Mouse (Mus musculus) embryonic facial prominence, embryonic 10.5 days (tissue): ENCODE data around the gene Ctnnd2. TPM values are rescaled to one million over a fixed set of nuclear protein-coding genes. Genes with fewer than 3 reads are reported as not detected.

ENCODE experiments used
- DNase-seq: peaks from one replicate; pipeline ENCODE4 v3.0.0-alpha.2; 2017; ENCODE audit warnings: low spot score
- H3K27ac ChIP-seq: fragments of 300-500 bp; sonication (generic); replicated peaks from 2 replicates; pipeline ENCODE4 v1.5.1; 2016; ENCODE audit warnings: mild to moderate bottlenecking
- H3K27me3 ChIP-seq: fragments of 300-500 bp; sonication (generic); replicated peaks from 2 replicates; pipeline ENCODE4 v1.6.1; 2016; ENCODE audit warnings: low read depth, mild to moderate bottlenecking; ENCODE audit not compliant: poor library complexity, severe bottlenecking
- H3K36me3 ChIP-seq: fragments of 300-500 bp; sonication (generic); replicated peaks from 2 replicates; pipeline ENCODE4 v1.6.1; 2016; ENCODE audit warnings: mild to moderate bottlenecking, moderate library complexity
- H3K4me1 ChIP-seq: fragments of 300-500 bp; sonication (generic); 2 replicates; pipeline ENCODE4 v1.6.1; 2016
- H3K4me3 ChIP-seq: fragments of 300-500 bp; sonication (generic); 2 replicates; pipeline ENCODE4 v1.5.1; 2016; ENCODE audit warnings: mild to moderate bottlenecking, moderate library complexity
- H3K9me3 ChIP-seq: fragments of 300-500 bp; sonication (generic); 2 replicates; pipeline ENCODE4 v1.6.1; 2016; ENCODE audit warnings: mild to moderate bottlenecking
- WGBS: fragments of 180-500 bp; shearing (Covaris S2); methylation state at CpG from one replicate; pipeline ENCODE4 v1.1.7; 2016; 5-methylcytosine and 5-hydroxymethylcytosine counted together
- polyA plus RNA-seq: library from polyadenylated mRNA; unstranded; fragments of >200 nt; fragmentation: Nextera tagmentation; extraction: Ambion mirVana; gene quantifications from 2 replicates; pipeline ENCODE4 v1.2.1, GENCODE M21; 2016

The Ctnnd2 gene
- polyA plus RNA-seq, 1 experiment from 2014 or later: 13.3 TPM

DNA sequence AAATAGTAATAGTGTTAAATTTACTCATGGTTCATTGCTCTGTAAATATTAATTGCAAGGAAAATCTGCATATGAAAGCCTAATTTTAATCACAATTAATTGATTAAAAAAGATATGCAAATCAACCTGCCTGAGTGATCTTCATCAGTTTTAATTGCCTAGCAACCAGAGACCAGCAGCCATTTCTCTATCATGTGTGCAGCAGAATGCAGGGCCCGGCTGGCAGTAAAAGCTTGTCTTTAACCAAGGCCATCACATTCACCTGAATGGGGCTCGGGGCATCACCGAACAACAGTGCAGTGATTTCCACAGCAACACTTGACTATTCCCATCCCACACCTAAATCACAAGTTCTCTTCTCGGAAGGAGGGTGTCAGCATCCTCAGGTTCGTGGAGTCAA, 553.7 kb downstream of the Ctnnd2 start:
- H3K27me3 ChIP-seq: no peaks in the 10 kb centered on the region
- 91% methylated on average over 5 of the region's 5 CpGs for WGBS
- H3K36me3 ChIP-seq: no peaks in the 10 kb centered on the region
- H3K9me3 ChIP-seq: no peaks in the 10 kb centered on the region
- no peak overlapping the region for H3K4me3 ChIP-seq
- no peak overlapping the region for H3K27ac ChIP-seq
- H3K4me1 ChIP-seq: no peaks in the 10 kb centered on the region
- DNase-seq: no peak

DNA sequence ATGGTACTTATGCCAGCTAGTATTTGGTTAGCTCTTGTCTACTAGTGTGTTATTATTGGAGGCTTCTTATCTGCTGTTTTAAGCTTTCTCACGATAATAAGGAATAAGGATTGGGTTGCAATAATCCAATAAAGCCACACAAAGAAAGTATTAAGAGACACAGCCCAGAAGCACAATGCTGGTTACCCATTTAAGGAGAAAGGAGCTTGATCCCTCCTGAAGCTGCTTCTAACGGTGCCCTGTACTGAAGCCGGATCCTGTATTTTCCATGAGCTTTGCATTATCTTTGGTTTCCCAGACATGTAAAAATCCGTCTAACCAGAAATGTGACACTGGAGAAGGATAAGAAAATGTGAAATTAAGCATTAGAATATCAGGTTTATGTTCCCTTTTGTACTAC, 565.8 kb downstream of the Ctnnd2 start:
- Histone ChIP-seq H3K4me1 (no peaks in the 10 kb centered on the region), H3K9me3 (no peaks in the 10 kb centered on the region), H3K27me3 (no peaks in the 10 kb centered on the region), H3K27ac (no peak overlapping the region), H3K4me3 (no peak overlapping the region), H3K36me3 (no peaks in the 10 kb centered on the region)
- DNase-seq: no peak
- 52% methylated on average over 4 of the region's 4 CpGs for WGBS

DNA sequence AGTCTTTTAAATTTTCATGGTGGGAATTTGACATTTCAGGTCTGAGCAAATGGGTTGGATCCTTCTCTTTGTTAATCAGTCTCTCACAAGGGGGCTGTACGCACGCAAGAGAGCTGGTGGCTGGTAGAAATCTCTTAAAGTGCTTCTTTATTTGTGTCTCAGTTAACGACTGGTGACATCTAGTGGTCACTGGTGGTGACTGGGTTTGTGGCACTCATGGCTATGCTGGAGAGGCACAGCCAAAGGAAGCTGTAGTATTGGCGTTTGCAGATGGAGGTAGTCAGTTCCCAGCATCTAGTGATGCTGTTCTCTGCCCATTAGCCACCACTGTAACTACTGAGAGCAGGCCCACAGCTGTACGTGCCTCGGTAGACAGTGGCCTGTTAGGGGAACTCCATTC, 568.3 kb downstream of the Ctnnd2 start:
- WGBS: 17% methylated on average over 6 of the region's 6 CpGs
- no peak overlapping the region for H3K4me3 ChIP-seq
- peak; percentile 62 for DNase-seq

DNA sequence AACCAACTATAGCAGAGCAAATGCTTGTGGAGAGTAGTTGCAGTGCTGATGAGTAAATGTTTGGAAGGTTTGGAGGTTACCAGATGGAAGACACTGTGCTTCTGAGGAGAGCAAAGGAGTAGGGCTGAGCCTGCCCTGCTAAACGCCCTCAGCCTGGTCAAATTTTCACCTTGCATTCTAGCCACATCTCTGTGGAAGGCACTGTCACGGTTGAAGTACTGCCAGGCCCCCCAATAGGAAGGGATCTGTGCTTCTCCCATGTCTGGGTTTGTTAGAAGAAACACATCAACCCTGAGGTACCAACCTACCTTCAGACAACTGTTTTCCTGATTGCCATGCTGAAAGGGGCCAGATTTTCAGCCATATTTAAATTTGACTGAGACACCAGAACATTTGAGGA, 585.6 kb downstream of the Ctnnd2 start:
- H3K36me3 ChIP-seq: no peaks in the 10 kb centered on the region
- no peak overlapping the region for H3K27ac ChIP-seq
- no peaks in the 10 kb centered on the region for H3K27me3 ChIP-seq
- WGBS: 82% methylated on average over 2 of the region's 2 CpGs
- H3K4me3 ChIP-seq: no peak overlapping the region
- DNase-seq: no peak
- H3K9me3 ChIP-seq: no peaks in the 10 kb centered on the region
- H3K4me1 ChIP-seq: 0 out of 2 replicates have a peak, but pooled peaks cover 3% of the 10 kb centered on the region

More for the DNA sequence above, 568.3 kb downstream of the Ctnnd2 start:
- Histone ChIP-seq H3K27ac (no peak overlapping the region), H3K27me3 (no peaks in the 10 kb centered on the region), H3K36me3 (no peaks in the 10 kb centered on the region), H3K9me3 (no peaks in the 10 kb centered on the region), H3K4me1 (no peaks in the 10 kb centered on the region)

DNA sequence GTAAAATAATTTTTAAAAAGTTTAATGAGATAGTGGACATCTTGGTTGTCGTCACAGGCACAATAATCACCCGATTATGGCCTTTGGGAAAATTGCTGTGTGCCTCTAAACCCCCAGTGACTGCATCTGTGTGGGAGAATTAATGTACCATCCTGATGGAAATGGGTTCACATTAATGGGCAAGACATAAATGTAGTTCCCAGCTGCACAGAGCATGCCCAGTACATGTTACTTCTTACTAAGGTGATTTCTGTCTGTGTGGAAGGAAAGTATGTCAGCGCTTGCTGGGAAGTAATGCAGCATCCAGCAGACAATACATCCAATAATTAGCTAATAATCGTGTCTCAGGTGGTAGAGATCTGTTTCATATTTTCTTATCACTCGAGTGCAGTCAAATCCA, 589.8 kb downstream of the Ctnnd2 start:
- DNase-seq: no peak

DNA sequence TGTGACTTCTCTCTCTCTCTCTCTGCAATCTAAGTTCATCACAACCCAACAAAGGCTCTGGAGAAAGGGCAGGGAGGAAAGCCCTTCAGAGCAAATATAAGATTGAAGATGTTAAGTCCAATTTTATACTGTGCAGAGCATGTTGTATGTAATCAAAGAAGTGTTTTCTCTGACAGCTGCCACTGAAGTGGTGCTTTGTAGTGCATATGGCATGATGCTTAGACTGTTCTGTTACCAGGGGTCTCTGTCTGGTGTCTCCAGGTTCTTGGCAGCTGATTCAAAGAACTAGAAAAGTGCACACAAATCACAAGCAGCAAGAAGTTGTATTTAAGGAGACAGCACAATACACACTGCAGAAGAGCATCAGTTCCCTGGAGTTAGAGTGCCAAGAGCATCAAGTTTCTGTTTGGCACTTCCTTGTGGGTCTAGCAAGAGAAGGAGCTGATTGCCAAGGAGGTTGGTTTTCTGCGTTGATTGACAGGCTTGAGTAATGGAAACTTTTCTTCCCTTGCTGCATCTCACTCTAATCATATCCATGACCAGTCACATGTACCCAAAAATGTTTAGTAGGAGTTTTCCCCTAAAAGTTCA, 590.4 kb downstream of the Ctnnd2 start:
- no peaks in the 10 kb centered on the region for H3K36me3 ChIP-seq
- H3K27me3 ChIP-seq: no peaks in the 10 kb centered on the region
- WGBS: 86% methylated on average over 1 of the region's 1 CpGs
- no peak overlapping the region for H3K27ac ChIP-seq
- H3K4me1 ChIP-seq: 0 out of 2 replicates have a peak, but pooled peaks cover 3% of the 10 kb centered on the region
- H3K4me3 ChIP-seq: no peak overlapping the region
- H3K9me3 ChIP-seq: no peaks in the 10 kb centered on the region
- no peak for DNase-seq

More for the DNA sequence above, 589.8 kb downstream of the Ctnnd2 start:
- no peak overlapping the region for H3K27ac ChIP-seq
- no peaks in the 10 kb centered on the region for H3K36me3 ChIP-seq
- no peaks in the 10 kb centered on the region for H3K9me3 ChIP-seq
- H3K4me3 ChIP-seq: no peak overlapping the region
- H3K4me1 ChIP-seq: 0 out of 2 replicates have a peak, but pooled peaks cover 3% of the 10 kb centered on the region
- 80% methylated on average over 5 of the region's 5 CpGs for WGBS
- no peaks in the 10 kb centered on the region for H3K27me3 ChIP-seq

DNA sequence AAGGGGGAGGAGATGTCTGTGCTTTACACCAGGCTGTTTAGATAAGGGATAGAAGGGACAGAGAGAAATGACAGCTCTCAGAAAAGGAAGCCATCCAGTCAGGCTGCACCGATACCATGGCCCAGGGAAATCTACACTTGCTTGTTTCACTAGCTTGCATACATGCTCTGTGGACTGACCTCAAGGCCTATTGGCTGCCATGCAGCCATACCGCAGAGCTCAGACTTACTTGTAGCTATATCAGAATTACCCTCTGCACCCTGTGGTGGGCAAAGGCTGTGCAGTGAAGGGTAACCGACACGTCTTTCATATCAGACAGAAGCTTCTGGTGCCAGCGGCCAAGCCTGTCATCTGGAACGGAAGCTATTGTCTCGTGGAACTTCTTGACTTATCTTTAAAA, 604.5 kb downstream of the Ctnnd2 start:
- 91% methylated on average over 7 of the region's 7 CpGs for WGBS
- DNase-seq: no peak
- H3K9me3 ChIP-seq: no peaks in the 10 kb centered on the region
- H3K4me1 ChIP-seq: no peaks in the 10 kb centered on the region
- H3K4me3 ChIP-seq: no peak overlapping the region
- no peaks in the 10 kb centered on the region for H3K27me3 ChIP-seq
- H3K27ac ChIP-seq: no peak overlapping the region
- H3K36me3 ChIP-seq: no peaks in the 10 kb centered on the region

DNA sequence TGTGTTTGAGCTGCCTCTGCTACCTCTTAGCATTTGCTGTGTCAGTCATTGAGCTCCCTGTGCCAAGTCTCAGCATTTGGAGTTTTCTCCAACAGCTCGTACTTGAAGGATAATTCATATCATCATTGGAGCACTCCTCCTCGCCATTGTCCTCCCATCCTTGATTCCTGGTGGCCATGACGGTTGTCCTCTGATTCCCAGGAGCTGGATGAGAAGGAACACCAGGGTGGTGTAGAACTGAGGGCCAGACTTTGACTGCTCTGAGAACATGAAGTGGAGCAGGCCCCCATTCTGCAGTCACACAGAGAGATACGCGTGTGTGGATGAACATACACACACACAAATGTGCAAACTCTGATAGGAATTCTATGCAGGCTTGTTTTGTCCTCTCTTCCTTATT, 605.4 kb downstream of the Ctnnd2 start:
- Histone ChIP-seq H3K27me3 (no peaks in the 10 kb centered on the region), H3K27ac (no peak overlapping the region), H3K4me3 (no peak overlapping the region), H3K36me3 (no peaks in the 10 kb centered on the region), H3K4me1 (no peaks in the 10 kb centered on the region), H3K9me3 (no peaks in the 10 kb centered on the region)
- DNase-seq: no peak
- WGBS: 89% methylated on average over 5 of the region's 5 CpGs

DNA sequence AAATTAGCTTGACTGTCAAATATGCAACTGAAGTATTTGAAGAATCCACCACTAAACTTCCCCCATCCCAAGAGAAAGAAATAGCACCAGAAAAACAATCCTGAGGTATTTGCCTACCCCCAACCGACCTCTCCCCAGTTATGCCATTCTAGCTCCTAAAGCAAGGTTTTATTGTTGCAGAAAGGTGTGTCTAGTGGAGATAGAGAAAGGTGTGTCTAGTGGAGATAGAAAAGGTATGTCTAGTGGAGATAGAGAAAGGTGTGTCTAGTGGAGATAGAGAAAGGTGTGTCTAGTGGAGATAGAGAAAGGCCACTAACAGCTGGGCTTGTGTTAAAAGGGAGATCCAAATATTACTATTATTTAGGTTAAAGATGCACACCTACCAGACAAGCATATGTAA, 607.5 kb downstream of the Ctnnd2 start:
- H3K9me3 ChIP-seq: no peaks in the 10 kb centered on the region
- WGBS: 79% methylated on average over 1 of the region's 1 CpGs

DNA sequence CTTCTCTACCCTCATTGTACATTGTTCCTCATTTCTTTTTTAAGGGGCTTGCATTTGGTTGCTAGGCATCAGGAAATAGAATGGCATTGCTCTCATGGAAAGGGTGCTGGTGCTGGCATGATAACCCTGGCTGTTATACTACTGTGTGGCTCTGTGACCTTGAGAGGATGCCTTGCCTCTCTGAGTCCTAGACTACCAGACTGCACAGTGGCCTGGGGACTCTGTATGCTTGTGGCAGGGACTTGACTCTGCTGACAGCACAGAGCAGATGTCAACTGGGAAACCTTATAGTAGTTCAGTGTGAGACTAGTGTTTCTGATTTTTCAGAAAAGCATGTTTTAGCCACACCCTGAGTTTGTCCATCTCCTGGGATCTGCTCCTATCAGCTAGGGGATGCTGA, 608.6 kb downstream of the Ctnnd2 start:
- no peak for DNase-seq
- Histone ChIP-seq H3K9me3 (no peaks in the 10 kb centered on the region), H3K4me3 (no peak overlapping the region), H3K27me3 (no peaks in the 10 kb centered on the region), H3K4me1 (no peaks in the 10 kb centered on the region), H3K36me3 (no peaks in the 10 kb centered on the region), H3K27ac (no peak overlapping the region)

More for the DNA sequence above, 607.5 kb downstream of the Ctnnd2 start:
- H3K4me3 ChIP-seq: no peak overlapping the region
- no peak for DNase-seq
- H3K27ac ChIP-seq: no peak overlapping the region
- no peaks in the 10 kb centered on the region for H3K27me3 ChIP-seq
- no peaks in the 10 kb centered on the region for H3K4me1 ChIP-seq
- no peaks in the 10 kb centered on the region for H3K36me3 ChIP-seq

DNA sequence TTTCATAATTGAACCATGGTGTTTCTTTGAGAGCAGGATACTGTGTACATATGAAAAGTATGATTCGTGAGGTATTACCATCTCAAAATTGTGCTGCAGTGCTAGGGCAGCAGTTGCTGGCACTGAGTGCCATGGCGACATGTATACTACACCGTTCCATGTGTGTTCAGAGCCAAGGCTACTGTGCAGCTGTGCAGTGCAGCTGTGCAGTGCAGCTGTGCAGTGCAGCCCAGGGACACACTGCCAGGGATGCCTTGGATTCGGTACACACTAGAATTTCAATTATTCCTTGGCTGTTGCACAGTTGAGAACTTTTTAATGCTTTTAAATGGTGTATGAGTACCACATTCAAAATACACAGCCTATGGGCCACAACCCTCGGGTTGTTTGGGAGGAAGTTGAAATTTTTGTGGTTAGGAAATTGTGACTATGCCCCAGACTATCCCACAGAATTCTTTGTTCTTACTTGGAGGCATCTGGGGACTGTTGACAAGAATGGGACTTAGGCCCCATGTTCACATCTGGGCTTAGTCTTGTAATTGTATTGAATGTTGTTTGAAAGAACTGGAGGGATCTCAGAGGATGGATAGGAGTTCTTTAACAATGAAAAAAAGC, 613.4 kb downstream of the Ctnnd2 start:
- H3K9me3 ChIP-seq: no peaks in the 10 kb centered on the region
- no peaks in the 10 kb centered on the region for H3K36me3 ChIP-seq
- H3K27ac ChIP-seq: no peak overlapping the region
- WGBS: 90% methylated on average over 5 of the region's 5 CpGs
- no peak overlapping the region for H3K4me3 ChIP-seq
- H3K4me1 ChIP-seq: no peaks in the 10 kb centered on the region
- no peak for DNase-seq
- H3K27me3 ChIP-seq: no peaks in the 10 kb centered on the region

DNA sequence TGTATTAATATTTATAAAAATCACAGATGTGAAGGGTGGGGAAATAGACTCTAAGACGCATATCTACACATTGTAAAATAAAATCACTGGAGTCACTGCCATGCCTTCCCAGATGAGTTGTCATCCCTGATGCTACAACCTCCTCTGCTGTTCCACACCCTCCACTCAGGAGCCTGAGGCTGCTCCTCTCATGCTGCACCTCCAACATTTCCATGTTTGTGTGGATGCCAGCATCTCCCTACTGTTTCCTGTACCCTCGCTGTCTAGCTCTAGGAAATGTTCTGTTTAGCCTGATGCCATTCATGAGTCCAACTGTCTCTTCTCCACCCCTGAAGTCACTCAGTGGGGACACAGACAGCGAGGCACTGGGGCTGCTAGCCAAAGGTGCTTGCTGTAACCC, 620.9 kb downstream of the Ctnnd2 start:
- no peak overlapping the region for H3K4me3 ChIP-seq
- no peaks in the 10 kb centered on the region for H3K9me3 ChIP-seq
- WGBS: 86% methylated on average over 3 of the region's 3 CpGs
- H3K36me3 ChIP-seq: no peaks in the 10 kb centered on the region
- H3K4me1 ChIP-seq: no peaks in the 10 kb centered on the region
- DNase-seq: no peak
- no peaks in the 10 kb centered on the region for H3K27me3 ChIP-seq
- H3K27ac ChIP-seq: no peak overlapping the region

DNA sequence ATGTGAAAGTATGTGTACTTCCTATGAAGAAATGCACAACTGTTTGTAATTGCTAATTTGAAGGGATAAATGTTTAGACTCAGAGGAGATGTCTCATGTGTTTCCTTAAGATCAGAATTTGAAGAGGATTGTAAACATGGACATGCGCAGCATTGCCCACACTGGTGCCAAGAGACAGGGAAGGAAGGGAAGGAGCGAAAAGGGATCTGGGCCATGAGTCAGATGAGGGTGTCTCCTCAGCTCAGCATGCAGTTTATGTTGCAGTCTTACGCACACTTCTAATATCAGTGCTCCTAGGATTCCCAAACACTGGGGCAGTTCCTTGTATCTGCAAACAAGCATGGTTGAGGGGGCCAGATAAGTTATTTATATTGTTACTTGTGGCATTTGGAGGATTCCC, 623.3 kb downstream of the Ctnnd2 start:
- Histone ChIP-seq H3K9me3 (no peaks in the 10 kb centered on the region), H3K4me3 (no peak overlapping the region), H3K4me1 (no peaks in the 10 kb centered on the region), H3K36me3 (no peaks in the 10 kb centered on the region), H3K27me3 (no peaks in the 10 kb centered on the region), H3K27ac (no peak overlapping the region)
- DNase-seq: no peak
- 94% methylated on average over 3 of the region's 3 CpGs for WGBS
